Mouse (Mus musculus) heart, postnatal 25 days (tissue): ENCODE data around the gene Stil. TPM values are rescaled to one million over a fixed set of nuclear protein-coding genes. Genes with fewer than 3 reads are reported as not detected.

ENCODE experiments used
- DNase-seq: peaks from one replicate; pipeline ENCODE4 v3.0.0; 2022; ENCODE audit warnings: low spot score
- intact Hi-C: fragments of 180-260 bp; cut with DNase I; formaldehyde crosslinking; loops from one replicate; pipeline ENCODE4 v1.15.1; 2025
- total RNA-seq, 2 experiments: library from RNA; stranded (reverse); gene quantifications; 2 replicates each; pipeline ENCODE4 v1.2.3; 2021

Stil gene
- total RNA-seq, 2 experiments from 2014 or later = 0.16 to 0.22 TPM

DNA sequence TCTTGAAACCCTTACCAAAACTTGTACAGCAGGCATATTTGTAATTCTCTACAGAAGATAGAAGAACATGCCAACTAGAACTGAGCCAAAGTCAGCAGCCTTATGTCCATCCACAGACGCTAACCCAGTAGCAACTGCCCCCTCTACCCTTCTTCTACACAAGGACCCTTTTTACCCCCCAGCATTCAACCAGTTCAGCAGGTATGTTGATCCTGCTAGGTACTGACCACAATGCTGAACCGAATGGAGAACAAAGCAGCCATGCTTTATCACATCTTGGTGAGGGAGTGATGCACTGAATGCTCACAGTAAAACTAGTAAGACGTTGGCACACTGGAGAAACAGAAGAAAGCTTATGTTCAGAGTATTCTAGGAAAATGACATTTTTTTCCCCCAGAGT, 45.7 kb downstream of the Stil start:
- no peak for DNase-seq
- intact Hi-C loops = no loop called here

DNA sequence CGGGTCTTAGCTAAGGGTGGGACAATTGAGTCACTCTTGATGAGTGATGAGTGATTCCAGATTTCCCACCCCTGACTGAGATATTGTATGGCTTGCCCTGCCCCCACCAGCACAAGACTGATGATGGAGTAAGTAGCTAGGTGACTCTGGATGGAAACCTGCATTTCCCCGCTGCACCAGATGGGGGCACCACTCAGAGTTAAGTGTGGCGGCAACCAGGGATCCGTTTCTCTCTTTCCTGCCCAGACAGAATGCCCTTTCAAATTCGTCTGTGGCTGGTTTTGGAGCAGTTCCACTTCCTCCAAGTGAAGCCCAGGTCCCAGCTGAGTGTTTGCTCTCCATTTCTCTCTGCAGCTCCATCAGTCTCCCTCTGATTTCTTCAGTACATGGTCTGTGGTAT, 47.8 kb downstream of the Stil start:
- intact Hi-C loops = loop anchor here (1.0 kb wide), 1 partner anchor 39 kb away; no protein-coding TSS in a partner anchor
- DNase-seq = peak; percentile 35

DNA sequence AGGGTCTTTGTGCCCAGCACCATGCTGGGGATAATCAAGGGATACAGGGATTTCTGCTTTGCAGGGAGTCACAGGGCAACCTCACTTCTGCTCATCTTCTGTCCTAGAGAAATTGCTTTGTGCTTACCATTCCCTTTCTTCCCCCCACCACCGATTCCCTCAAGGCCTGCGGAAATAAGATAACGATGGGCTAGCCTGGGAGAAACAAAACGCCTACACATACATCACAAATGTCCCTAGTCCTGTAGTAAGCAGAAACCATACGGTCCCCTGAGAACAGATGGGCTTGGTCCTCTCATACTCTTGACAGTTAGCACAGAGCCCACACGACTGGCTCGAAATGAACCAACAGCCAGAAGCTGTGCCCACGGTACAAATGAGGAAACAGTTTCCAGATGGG, 48.2 kb downstream of the Stil start:
- DNase-seq = no peak
- intact Hi-C loops = no loop called here

DNA sequence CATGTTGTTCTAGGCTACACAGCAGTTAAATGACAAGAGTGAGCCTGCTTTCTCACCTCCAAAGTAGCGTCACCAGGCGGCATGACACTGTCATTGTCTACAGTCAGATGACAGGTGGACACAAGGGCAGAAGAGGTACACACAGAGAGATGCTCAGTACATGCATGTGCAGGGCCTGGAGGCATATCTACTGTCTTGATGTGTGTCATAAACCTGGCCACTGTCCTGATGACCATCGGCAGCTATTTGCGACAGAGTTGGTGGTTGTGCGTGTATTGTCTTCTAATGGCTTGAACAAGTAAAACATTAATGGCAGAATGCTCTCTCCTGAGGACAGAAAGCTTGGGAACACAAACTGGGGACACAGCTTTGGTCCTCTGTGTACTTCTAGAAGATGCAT, 51.3 kb downstream of the Stil start:
- no peak for DNase-seq
- intact Hi-C loops = loop anchor here (2.0 kb wide), 1 partner anchor 16 kb away; no protein-coding TSS in a partner anchor

DNA sequence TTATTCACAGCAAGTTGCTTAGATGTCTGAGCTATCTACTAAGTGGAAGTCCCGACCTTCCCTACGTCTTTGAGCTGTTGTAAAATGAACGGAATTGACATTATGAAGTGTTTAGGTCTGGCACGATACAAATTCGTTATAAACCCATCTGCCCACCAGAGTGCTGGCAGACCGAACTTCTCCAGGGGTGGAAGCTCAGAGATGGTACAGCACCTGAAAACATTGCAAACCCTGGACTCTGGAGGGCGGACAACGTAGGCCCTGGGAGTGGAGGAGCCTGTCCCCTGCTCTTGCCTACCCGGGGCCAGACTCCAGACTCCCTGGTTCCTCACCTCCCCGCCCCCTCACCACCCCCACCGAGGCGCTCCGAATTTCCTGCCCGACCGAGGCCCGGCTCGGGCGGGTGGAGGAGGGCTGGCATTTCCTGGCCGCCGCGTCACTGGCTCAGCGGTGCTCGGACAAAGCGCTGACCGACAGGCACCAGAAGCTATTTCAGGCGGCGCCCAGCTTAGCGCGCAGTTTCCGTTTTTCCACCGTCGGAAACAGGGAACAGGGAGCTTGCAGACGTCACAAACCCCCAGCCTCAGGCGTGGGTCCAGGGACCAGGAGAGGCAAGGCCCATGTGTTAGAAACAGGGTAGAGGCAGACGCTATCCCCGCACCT, 52.5 kb downstream of the Stil start:
- DNase-seq = peak; percentile 75
- intact Hi-C loops = no loop called here

DNA sequence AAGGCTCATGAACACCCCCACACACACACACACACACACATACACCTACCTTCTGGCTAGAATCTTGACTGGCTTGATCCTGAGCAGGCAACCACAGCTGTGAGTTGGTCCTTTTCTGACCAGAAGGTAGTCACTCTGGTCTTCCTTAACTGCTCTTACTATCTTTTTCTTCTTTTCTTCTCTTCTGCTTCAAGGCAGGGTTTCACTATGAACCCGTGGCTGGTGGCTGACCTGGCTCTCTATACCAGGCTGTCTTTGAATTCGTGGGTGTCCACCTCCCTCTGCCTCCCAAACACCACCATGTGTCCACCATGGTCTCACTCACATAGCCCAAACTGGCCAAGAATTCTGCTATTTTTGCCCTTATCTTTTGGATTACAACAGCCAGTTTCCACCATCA, 55.1 kb downstream of the Stil start:
- DNase-seq = no peak
- intact Hi-C loops = no loop called here

DNA sequence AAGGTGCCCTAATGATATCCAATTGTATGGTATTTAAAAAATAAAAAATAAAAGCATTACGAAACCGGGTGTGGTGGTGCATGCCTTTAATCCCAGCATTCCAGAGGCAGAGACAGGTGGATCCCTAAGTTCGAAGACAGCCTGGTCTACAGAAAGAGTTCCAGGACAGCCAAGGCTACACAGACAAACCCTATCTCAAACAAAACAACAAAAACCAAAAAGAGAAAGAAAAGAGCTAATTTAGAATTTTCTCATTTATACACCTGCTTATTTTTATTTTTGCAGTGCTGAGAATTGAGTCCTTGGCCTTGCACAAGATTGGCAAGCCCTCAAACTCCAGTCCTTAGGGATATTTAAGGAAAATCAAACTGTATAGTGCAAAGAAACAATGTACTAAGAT, 55.7 kb downstream of the Stil start:
- intact Hi-C loops = loop anchor here (2.0 kb wide), 1 partner anchor 147 kb away; the partner anchor contains the start of gene Foxd2

DNA sequence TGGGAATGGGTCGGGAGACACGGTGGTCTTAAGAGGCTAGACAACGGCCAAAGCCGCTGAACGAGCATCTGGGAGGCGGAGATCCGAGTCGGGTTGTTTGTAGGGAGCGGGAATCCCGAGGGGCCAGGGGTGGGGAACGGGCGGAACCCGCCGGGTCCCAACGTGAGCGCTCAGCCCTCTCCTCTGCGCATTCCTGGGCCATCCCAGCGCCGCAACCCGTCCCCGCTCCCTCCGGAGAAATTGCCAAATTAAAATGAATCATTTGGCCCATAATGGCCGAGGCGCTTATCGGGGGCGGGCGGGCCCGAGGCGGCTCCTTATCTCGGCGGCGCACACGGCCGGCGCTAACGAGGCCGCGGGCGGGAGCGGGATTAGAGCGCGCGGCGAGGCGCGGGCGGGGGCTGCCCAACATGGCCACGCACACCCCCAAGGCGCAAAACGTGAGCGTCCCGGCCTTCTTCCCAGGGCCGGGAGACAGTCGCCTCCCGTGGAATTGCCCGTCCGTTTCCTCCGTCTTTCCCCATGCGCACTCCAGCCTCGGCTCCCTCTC, 56.5 kb downstream of the Stil start, which contains the start of gene Tal1:
Gene Tal1 (plus strand): TSS at position 56 of the 550 bp plus-strand sequence.
- DNase-seq = peak; percentile 35
- intact Hi-C loops = loop anchor here (2.0 kb wide), 1 partner anchor 148 kb away; the partner anchor contains the start of gene Foxd2

More for the DNA sequence above, 55.7 kb downstream of the Stil start:
- DNase-seq = no peak

DNA sequence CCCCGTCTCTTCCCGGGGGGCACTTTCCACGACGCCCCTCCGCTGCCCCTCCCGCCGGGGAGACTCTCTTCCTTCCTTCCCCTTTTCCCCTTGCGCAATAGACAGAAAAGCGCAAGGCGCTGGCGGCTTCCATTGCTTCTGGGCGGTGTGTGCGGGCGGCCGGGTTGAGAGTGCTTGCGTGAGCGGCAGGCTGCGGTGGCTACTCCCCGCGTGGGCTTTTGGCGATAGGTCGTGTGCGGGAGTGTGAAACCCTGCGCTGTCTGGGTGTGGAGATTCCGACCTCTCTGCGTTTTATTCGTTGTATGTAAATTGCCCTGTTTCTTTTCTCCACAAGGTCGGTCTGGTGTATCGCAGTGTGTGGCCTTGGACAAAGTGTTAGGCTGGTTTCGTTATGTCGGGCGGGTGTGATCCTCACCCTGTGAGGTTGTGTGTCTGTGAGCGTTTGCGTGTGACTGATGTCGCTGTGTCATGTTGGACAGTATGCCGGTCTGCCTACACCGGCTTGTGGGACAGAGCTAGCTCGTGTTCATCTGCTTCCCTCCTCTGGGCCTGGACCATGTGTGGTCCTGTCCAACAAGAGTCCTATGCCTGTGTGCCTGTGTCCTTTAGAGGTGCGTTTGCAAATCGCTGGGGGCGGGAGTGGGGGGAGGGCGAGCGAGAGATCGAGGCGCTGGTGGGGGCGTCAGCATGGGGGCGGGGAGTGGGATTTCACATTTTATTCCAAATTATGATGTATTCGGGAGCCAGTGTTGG, 57.1 kb downstream of the Stil start:
- intact Hi-C loops = loop anchor here (2.0 kb wide), 1 partner anchor 148 kb away; the partner anchor contains the start of gene Foxd2
- peak; percentile 62 for DNase-seq

DNA sequence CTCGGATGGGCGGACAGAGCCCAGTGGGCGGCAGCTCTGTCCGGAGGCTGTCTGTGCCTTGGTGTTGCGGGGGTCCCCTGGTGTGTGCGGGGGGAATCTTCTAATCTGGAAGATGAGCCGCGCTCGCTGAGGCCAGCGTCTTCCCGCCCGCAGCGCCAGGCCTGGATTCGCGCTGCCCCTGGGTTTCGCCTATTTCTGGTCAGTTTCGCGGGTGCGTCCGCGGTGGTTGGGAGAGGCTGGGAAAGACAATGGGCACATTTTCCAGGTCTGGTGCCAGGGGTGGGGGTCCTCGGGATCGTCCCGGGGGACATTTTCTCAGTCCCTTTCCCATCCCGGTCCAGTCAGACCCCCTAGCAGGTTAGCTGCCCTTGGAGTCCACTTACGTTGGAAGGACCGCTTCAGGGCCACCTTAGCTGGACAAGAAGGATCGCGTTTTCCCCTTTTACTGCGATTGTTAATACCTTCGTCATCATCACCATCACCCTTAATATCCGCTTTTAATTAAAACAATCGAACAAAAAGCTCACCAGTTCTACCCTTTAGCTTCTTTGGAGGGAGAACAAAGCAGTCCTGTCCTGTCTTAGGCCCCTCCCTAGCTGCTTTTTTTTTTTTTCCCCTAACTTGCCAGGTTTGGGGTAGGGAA, 57.8 kb downstream of the Stil start:
- intact Hi-C loops = loop anchor here (2.0 kb wide), 2 partner anchors 17 to 149 kb away; partner anchors contain the start of gene Foxd2
- no peak for DNase-seq

DNA sequence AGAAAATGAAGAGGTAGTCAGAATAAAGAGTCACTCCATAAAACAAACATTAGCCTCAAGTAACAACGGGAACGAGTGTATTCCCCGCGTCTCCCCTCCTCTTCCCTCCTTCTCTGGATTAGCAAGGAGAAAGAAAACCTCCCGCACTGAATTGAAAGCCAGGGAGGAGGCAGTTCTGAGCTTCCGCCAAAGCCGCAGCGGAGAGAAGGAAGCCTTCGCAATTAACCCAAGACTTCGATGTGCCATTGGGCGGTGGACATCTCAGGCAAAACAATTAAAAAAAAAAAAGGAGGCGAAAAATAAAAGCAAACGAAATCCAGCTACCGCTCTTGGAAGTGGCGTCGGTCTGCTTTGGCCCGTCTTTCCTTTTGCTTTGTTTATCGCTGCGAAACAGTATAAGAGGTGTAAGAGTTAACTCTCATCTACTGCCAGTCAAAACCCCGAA, 58.4 kb downstream of the Stil start:
- DNase-seq = no peak
- intact Hi-C loops = loop anchor here (2.0 kb wide), 1 partner anchor 16 kb away; no protein-coding TSS in a partner anchor

DNA sequence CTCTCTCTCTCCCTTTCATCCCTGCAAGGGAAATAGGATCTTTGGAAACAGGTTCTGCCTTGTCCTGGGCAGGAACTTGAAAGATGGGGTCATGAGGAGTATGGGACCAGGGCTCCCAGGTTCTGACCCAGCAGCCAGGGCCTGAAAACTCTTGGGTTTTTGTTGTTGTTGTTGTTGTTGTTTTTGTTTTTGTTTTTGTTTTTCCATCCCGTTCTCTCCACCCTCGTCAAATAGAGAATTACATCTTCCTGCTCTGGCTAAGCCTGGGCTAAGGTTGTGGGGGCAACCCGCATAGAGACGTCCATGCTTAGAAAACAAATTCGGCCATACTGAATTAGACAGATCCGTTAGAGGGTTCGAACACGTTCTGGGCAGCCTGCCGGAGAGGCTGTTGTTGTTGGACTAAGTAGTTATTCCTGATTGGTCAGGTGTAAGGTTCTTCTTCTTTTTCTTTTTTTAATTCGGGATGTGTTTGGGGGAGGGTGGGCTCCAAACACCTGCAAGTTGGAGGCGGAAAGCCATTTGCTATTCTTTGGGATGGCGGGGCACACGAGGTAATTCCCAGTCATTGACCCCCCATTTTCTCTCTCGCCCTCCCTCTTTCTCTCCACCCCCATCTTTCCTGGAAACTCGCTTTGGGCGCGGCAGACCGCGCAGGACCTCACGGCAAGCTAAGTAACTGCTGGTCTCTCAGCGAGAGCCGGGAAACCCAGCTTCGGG, 59.1 kb downstream of the Stil start:
- intact Hi-C loops = loop anchor here (2.0 kb wide), 1 partner anchor 16 kb away; no protein-coding TSS in a partner anchor
- no peak for DNase-seq

DNA sequence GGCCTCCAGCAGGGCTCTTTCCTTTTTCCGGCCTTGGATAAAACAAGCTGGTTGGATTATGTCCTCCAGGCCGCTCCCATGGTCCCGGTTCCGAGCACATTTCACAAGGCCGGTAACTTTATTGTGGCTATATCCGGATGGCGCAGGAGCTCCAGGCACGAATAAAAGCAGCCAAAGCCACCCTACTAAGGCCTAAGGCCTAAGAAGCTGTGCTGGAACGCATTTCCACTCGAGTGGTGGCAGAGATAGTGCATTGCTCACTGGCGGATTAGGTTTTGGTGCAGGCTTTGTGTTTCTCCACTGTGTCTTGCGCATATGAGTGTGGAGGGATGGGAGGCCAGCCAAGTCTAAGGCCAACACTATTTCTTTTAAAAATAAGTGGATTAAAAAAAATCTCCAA, 59.9 kb downstream of the Stil start:
- no peak for DNase-seq
- intact Hi-C loops = loop anchor here (2.0 kb wide), 1 partner anchor 15 kb away; no protein-coding TSS in a partner anchor

DNA sequence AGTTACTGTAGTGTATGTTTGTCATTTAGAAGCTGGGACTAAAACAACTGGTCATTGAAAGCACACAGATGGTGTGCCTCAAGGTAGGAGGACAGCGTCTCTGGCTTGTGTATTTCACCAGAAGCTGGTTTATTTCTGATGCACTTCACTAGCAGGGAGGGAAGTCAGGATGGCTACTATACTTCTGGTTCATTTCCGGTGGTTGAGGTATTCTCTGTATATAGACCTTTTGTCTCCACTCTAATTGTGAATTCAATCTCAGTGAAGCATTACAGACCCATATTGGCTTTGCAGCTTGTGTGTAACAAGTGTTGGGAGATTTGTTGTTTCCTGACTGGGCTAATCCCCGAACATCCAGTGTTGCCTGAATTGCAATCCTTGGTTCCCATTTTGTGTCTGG, 60.8 kb downstream of the Stil start:
- DNase-seq = no peak
- intact Hi-C loops = no loop called here

DNA sequence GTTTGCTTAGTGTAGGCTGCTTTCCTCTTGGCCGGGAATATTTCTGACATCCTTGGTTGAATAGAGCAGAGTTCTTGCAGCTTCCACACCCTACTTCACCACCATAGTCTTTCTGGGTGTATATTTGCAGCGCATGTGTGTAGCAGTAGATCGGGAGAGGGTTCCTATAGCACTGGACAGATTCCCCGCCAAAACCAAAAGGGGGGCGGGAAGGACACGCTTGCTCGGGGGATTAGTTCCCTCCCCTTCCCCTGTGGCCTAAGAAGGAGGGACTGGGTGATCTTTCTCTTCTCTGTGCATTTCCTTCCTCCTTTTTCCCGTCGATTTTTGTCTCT, 62.5 kb downstream of the Stil start:
- intact Hi-C loops = no loop called here
- no peak for DNase-seq

DNA sequence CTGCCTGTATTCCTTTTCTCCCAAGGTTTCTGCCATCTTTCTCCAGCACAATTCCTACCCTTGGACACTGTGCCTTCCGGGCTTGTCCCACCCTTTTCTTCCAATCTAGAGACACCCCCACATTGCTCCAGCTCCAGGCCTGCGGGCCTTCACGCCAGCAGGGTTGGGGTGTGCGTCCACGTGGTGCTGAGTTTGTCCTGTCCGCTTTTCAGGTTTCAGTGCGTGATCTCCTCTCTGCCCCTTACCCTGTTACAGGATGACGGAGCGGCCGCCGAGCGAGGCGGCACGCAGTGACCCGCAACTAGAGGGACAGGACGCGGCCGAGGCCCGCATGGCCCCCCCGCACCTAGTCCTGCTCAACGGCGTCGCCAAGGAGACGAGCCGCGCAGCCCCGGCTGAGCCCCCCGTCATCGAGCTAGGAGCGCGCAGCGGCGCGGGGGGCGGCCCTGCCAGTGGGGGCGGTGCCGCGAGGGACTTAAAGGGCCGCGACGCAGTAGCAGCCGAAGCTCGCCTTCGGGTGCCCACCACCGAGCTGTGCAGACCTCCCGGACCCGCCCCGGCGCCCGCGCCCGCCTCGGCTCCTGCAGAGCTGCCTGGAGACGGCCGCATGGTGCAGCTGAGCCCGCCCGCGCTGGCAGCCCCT, 63.0 kb downstream of the Stil start:
- intact Hi-C loops = no loop called here
- DNase-seq = peak; percentile 23

DNA sequence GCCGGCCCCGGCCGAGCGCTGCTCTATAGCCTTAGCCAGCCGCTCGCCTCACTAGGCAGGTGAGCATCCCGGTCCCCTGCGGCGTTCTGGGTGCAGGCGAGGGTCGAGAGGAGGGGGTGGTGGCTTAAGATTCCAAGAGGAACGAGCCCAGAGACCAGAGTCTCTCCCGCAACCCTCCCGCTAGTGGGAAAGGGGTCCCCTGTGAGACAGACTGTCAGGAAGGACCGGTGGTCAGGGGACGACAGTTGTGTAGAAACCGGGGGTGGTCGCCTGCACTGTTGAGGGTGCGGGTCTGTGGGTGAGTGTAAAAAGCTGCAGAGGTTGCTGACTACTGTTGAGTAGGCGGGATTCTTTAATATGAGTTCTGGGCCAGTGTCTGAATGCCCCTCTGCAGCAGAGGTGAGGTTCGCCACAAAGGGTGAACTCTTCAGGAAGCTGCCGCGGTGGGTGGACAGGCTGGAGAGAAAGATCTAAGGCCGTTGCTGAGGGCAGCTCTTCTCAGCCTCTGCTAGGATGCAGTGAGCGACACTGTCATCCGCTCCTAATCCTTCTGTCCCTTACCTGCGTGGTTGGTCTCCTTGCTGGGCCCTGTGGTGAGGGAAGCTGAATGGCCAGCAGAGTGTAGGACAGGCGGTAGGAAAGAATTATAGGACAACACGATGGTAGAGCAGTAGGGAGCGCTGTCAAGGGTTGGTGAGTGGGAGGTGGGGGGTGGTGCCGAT, 63.7 kb downstream of the Stil start:
- intact Hi-C loops = no loop called here

DNA sequence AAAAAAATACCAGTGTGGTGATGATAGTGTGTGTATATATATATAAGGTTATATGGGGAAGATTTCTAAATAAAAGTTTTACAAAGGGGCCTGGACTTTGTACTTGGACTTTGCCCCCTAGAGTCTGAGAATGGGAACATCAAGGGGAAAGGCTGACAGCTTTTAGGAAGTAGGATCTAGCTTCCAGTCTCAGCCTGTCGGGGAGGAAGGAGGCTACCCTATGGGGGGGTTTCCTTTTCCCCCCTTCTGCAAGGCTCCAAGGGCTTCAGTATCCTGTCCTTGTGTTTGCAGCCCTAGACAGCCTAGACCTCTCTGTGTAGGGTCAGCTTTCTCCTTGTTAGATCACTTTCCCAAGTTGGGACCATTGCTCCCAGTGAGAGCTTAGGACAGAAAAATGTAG, 71.7 kb downstream of the Stil start:
- intact Hi-C loops = no loop called here
- no peak for DNase-seq

More for the DNA sequence above, 63.7 kb downstream of the Stil start:
- no peak for DNase-seq
